Mouse (Mus musculus) small intestine, adult 2 months (tissue): ENCODE measurements around the gene Scamp4.

Experiments
- CTCF ChIP-seq: fragments of 200-500 bp; IDR thresholded peaks from 2 replicates; pipeline ENCODE4 v1.5.1; 2012; ENCODE audit warnings: low read depth, mild to moderate bottlenecking, control low read depth, inconsistent platforms, low read length, moderate library complexity, mixed read lengths; ENCODE audit not compliant: insufficient replicate concordance, insufficient read length; ENCODE audit errors: extremely low read depth
- POLR2A ChIP-seq: fragments of 200-500 bp; IDR thresholded peaks from 2 replicates; pipeline ENCODE4 v1.6.1; 2012; ENCODE audit warnings: low read depth, mild to moderate bottlenecking, control low read depth, inconsistent platforms, low read length, moderate library complexity

GRCm38 (mm10) chr10:80614351-80614750 is 11.7 kb downstream of the Scamp4 start:
- TF ChIP-seq POLR2A: no peak
- no peak for TF ChIP-seq CTCF
